Mouse (Mus musculus): ENCODE data around the gene Rab43. TPM values are rescaled to one million over a fixed set of nuclear protein-coding genes. Genes with fewer than 3 reads are reported as not detected.
A peak's percentile ranks its signal among the peaks of the same experiment; 100 is the strongest.

The Rab43 gene
- polyA plus RNA-seq, 1 experiment: 19.4 TPM

- 91% methylated on average over 2 of the region's 2 CpGs for WGBS
- H3K27ac ChIP-seq (ENCODE audit: insufficient read depth, low read length): no peak overlapping the region
- H3K4me3 ChIP-seq (replicated peaks; ENCODE audit: insufficient read depth, low read depth, low read length): no peak overlapping the region
- no peaks in the 10 kb centered on the region for H3K27me3 ChIP-seq (ENCODE audit: control insufficient read depth, insufficient read depth, low read length)
- TF ChIP-seq POLR2A (IDR thresholded peaks at IDR 0.05; ENCODE audit: borderline replicate concordance, insufficient read depth, low read length) (no peak), CTCF (IDR thresholded peaks at IDR 0.05; ENCODE audit: borderline replicate concordance, insufficient read depth, low read depth, low read length) (no peak)
- DNase-seq: no peak
- H3K4me1 ChIP-seq (ENCODE audit: control insufficient read depth, insufficient read depth, low read length): no peaks in the 10 kb centered on the region
Observed at GRCm38 (mm10) chr6:87820366-87820765, 8.4 kb upstream of the Rab43 start.

- DNase-seq: no peak
- Histone ChIP-seq H3K27me3 (ENCODE audit: control insufficient read depth, insufficient read depth, low read length) (no peaks in the 10 kb centered on the region), H3K4me1 (ENCODE audit: control insufficient read depth, insufficient read depth, low read length) (peaks cover 5% of the 10 kb centered on the region; the same call in 1 of the 2 replicates), H3K27ac (ENCODE audit: insufficient read depth, low read length) (no peak overlapping the region), H3K4me3 (replicated peaks; ENCODE audit: insufficient read depth, low read depth, low read length) (no peak overlapping the region)
- WGBS: 92% methylated on average over 5 of the region's 5 CpGs
- TF ChIP-seq POLR2A (IDR thresholded peaks at IDR 0.05; ENCODE audit: borderline replicate concordance, insufficient read depth, low read length): no peak
- TF ChIP-seq CTCF (IDR thresholded peaks at IDR 0.05; ENCODE audit: borderline replicate concordance, insufficient read depth, low read depth, low read length): no peak
Observed at GRCm38 (mm10) chr6:87814486-87814885, 2.5 kb upstream of the Rab43 start.

- peaks cover 8% of the 10 kb centered on the region; the same call in 1 of the 2 replicates for H3K4me1 ChIP-seq (ENCODE audit: control insufficient read depth, insufficient read depth, low read length)
- no peak overlapping the region for H3K27ac ChIP-seq (ENCODE audit: insufficient read depth, low read length)
- no peak overlapping the region for H3K4me3 ChIP-seq (replicated peaks; ENCODE audit: insufficient read depth, low read depth, low read length)
- no peak for DNase-seq
- no peak for TF ChIP-seq CTCF (IDR thresholded peaks at IDR 0.05; ENCODE audit: borderline replicate concordance, insufficient read depth, low read depth, low read length)
- no peak for TF ChIP-seq POLR2A (IDR thresholded peaks at IDR 0.05; ENCODE audit: borderline replicate concordance, insufficient read depth, low read length)
- H3K27me3 ChIP-seq (ENCODE audit: control insufficient read depth, insufficient read depth, low read length): no peaks in the 10 kb centered on the region
- 89% methylated on average over 1 of the region's 1 CpGs for WGBS
Observed at GRCm38 (mm10) chr6:87812656-87813055, 692 bp upstream of the Rab43 start.

GRCm38 (mm10) chr6:87810713-87811669 is 973 bp downstream of the Rab43 start:
- Histone ChIP-seq H3K27ac (ENCODE audit: insufficient read depth, low read length) (peak overlapping the region; percentile 34), H3K4me1 (ENCODE audit: control insufficient read depth, insufficient read depth, low read length) (peaks cover 11% of the 10 kb centered on the region), H3K27me3 (ENCODE audit: control insufficient read depth, insufficient read depth, low read length) (no peaks in the 10 kb centered on the region), H3K4me3 (replicated peaks; ENCODE audit: insufficient read depth, low read depth, low read length) (peak overlapping the region; percentile 65)
- no peak for TF ChIP-seq POLR2A (IDR thresholded peaks at IDR 0.05; ENCODE audit: borderline replicate concordance, insufficient read depth, low read length)
- no peak for TF ChIP-seq CTCF (IDR thresholded peaks at IDR 0.05; ENCODE audit: borderline replicate concordance, insufficient read depth, low read depth, low read length)
- WGBS: under 1% methylated on average over 77 of the region's 77 CpGs
- peak in 1 of 2 experiments; percentile 37 for DNase-seq

GRCm38 (mm10) chr6:87810311-87810710 is 1.7 kb downstream of the Rab43 start:
- Histone ChIP-seq H3K27me3 (ENCODE audit: control insufficient read depth, insufficient read depth, low read length) (no peaks in the 10 kb centered on the region), H3K4me3 (replicated peaks; ENCODE audit: insufficient read depth, low read depth, low read length) (peak overlapping the region; percentile 65), H3K4me1 (ENCODE audit: control insufficient read depth, insufficient read depth, low read length) (peaks cover 14% of the 10 kb centered on the region), H3K27ac (ENCODE audit: insufficient read depth, low read length) (no peak overlapping the region)
- TF ChIP-seq POLR2A (IDR thresholded peaks at IDR 0.05; ENCODE audit: borderline replicate concordance, insufficient read depth, low read length): no peak
- TF ChIP-seq CTCF (IDR thresholded peaks at IDR 0.05; ENCODE audit: borderline replicate concordance, insufficient read depth, low read depth, low read length): no peak
- DNase-seq: peak in 1 of 2 experiments; percentile 14
- 37% methylated on average over 6 of the region's 6 CpGs for WGBS

GRCm38 (mm10) chr6:87809651-87810161 is 2.3 kb downstream of the Rab43 start:
- Histone ChIP-seq H3K4me3 (replicated peaks; ENCODE audit: insufficient read depth, low read depth, low read length) (peak overlapping the region; percentile 21), H3K4me1 (ENCODE audit: control insufficient read depth, insufficient read depth, low read length) (peaks cover 14% of the 10 kb centered on the region), H3K27me3 (ENCODE audit: control insufficient read depth, insufficient read depth, low read length) (no peaks in the 10 kb centered on the region), H3K27ac (ENCODE audit: insufficient read depth, low read length) (0 out of 2 replicates have a peak overlapping the region, but pooled peaks have one; percentile 2)
- WGBS: 36% methylated on average over 6 of the region's 6 CpGs
- no peak for TF ChIP-seq POLR2A (IDR thresholded peaks at IDR 0.05; ENCODE audit: borderline replicate concordance, insufficient read depth, low read length)
- no peak for TF ChIP-seq CTCF (IDR thresholded peaks at IDR 0.05; ENCODE audit: borderline replicate concordance, insufficient read depth, low read depth, low read length)
- DNase-seq: peak; percentile 47 to 54

- H3K4me1 ChIP-seq (ENCODE audit: control insufficient read depth, insufficient read depth, low read length): peaks cover 14% of the 10 kb centered on the region
- no peaks in the 10 kb centered on the region for H3K27me3 ChIP-seq (ENCODE audit: control insufficient read depth, insufficient read depth, low read length)
- H3K27ac ChIP-seq (ENCODE audit: insufficient read depth, low read length): no peak overlapping the region
- no peak overlapping the region for H3K4me3 ChIP-seq (replicated peaks; ENCODE audit: insufficient read depth, low read depth, low read length)
- TF ChIP-seq POLR2A (IDR thresholded peaks at IDR 0.05; ENCODE audit: borderline replicate concordance, insufficient read depth, low read length): no peak
- no peak for TF ChIP-seq CTCF (IDR thresholded peaks at IDR 0.05; ENCODE audit: borderline replicate concordance, insufficient read depth, low read depth, low read length)
- DNase-seq: no peak
- 88% methylated on average over 2 of the region's 2 CpGs for WGBS
Observed at GRCm38 (mm10) chr6:87809144-87809543, 2.8 kb downstream of the Rab43 start.

Measured in cerebellum, adult 2 months (tissue).